Mouse (Mus musculus): ENCODE measurements around the gene Mcam. TPM values are rescaled to one million over a fixed set of nuclear protein-coding genes. Genes with fewer than 3 reads are reported as not detected.

Gene Mcam
- polyA plus RNA-seq, 1 experiment, result 57.0 TPM

GRCm38 (mm10) chr9:44132200-44132599 lies 2.1 kb upstream of the Mcam start:
- Histone ChIP-seq H3K4me3 (replicated peaks; ENCODE audit: insufficient read depth, low read depth, low read length) (no peak overlapping the region), H3K27me3 (ENCODE audit: control insufficient read depth, insufficient read depth, low read length) (no peaks in the 10 kb centered on the region), H3K27ac (ENCODE audit: insufficient read depth, low read length) (no peak overlapping the region), H3K4me1 (ENCODE audit: control insufficient read depth, insufficient read depth, low read length) (peaks cover 16% of the 10 kb centered on the region)
- DNase-seq, result peak in 1 of 2 experiments; percentile 13
- TF ChIP-seq POLR2A (IDR thresholded peaks at IDR 0.05; ENCODE audit: borderline replicate concordance, insufficient read depth, low read length) (no peak), CTCF (IDR thresholded peaks at IDR 0.05; ENCODE audit: borderline replicate concordance, insufficient read depth, low read depth, low read length) (no peak)
- WGBS, result 96% methylated on average over 5 of the region's 5 CpGs

- no peak overlapping the region for H3K4me3 ChIP-seq (replicated peaks; ENCODE audit: insufficient read depth, low read depth, low read length)
- 0 out of 2 replicates have a peak overlapping the region, but pooled peaks have one; percentile 76 for H3K27ac ChIP-seq (ENCODE audit: insufficient read depth, low read length)
- no peaks in the 10 kb centered on the region for H3K27me3 ChIP-seq (ENCODE audit: control insufficient read depth, insufficient read depth, low read length)
- DNase-seq, result peak; percentile 55 to 61
- TF ChIP-seq POLR2A (IDR thresholded peaks at IDR 0.05; ENCODE audit: borderline replicate concordance, insufficient read depth, low read length), result no peak
- no peak for TF ChIP-seq CTCF (IDR thresholded peaks at IDR 0.05; ENCODE audit: borderline replicate concordance, insufficient read depth, low read depth, low read length)
- WGBS, result 13% methylated on average over 2 of the region's 2 CpGs
- peaks cover 16% of the 10 kb centered on the region for H3K4me1 ChIP-seq (ENCODE audit: control insufficient read depth, insufficient read depth, low read length)
These were observed 982 bp upstream of the Mcam start for GRCm38 (mm10) chr9:44133287-44133686.

GRCm38 (mm10) chr9:44134851-44135730 lies 822 bp downstream of the Mcam start:
- no peaks in the 10 kb centered on the region for H3K27me3 ChIP-seq (ENCODE audit: control insufficient read depth, insufficient read depth, low read length)

GRCm38 (mm10) chr9:44135731-44136411 lies 1.6 kb downstream of the Mcam start:
- Histone ChIP-seq H3K27ac (ENCODE audit: insufficient read depth, low read length) (peak overlapping the region; percentile 18), H3K4me3 (replicated peaks; ENCODE audit: insufficient read depth, low read depth, low read length) (peak overlapping the region; percentile 62), H3K27me3 (ENCODE audit: control insufficient read depth, insufficient read depth, low read length) (no peaks in the 10 kb centered on the region), H3K4me1 (ENCODE audit: control insufficient read depth, insufficient read depth, low read length) (peaks cover 28% of the 10 kb centered on the region)
- 38% methylated on average over 7 of the region's 7 CpGs for WGBS
- peak; percentile 70 to 73 for DNase-seq
- TF ChIP-seq POLR2A (IDR thresholded peaks at IDR 0.05; ENCODE audit: borderline replicate concordance, insufficient read depth, low read length), result no peak
- TF ChIP-seq CTCF (IDR thresholded peaks at IDR 0.05; ENCODE audit: borderline replicate concordance, insufficient read depth, low read depth, low read length), result no peak

More at GRCm38 (mm10) chr9:44134851-44135730, 822 bp downstream of the Mcam start:
- H3K4me1 ChIP-seq (ENCODE audit: control insufficient read depth, insufficient read depth, low read length), result peaks cover 24% of the 10 kb centered on the region
- H3K27ac ChIP-seq (ENCODE audit: insufficient read depth, low read length), result peak overlapping the region; percentile 54
- under 1% methylated on average over 49 of the region's 49 CpGs for WGBS
- 0 out of 2 replicates have a peak, but pooled peaks have one; percentile 1 for TF ChIP-seq POLR2A (IDR thresholded peaks at IDR 0.05; ENCODE audit: borderline replicate concordance, insufficient read depth, low read length)
- TF ChIP-seq CTCF (IDR thresholded peaks at IDR 0.05; ENCODE audit: borderline replicate concordance, insufficient read depth, low read depth, low read length), result no peak
- peak overlapping the region; percentile 62 for H3K4me3 ChIP-seq (replicated peaks; ENCODE audit: insufficient read depth, low read depth, low read length)
- DNase-seq, result peak; percentile 72 to 81

- Histone ChIP-seq H3K27me3 (ENCODE audit: control insufficient read depth, insufficient read depth, low read length) (no peaks in the 10 kb centered on the region), H3K4me3 (replicated peaks; ENCODE audit: insufficient read depth, low read depth, low read length) (no peak overlapping the region), H3K27ac (ENCODE audit: insufficient read depth, low read length) (no peak overlapping the region), H3K4me1 (ENCODE audit: control insufficient read depth, insufficient read depth, low read length) (peaks cover 28% of the 10 kb centered on the region)
- no peak for DNase-seq
- WGBS, result 66% methylated on average over 4 of the region's 4 CpGs
- no peak for TF ChIP-seq POLR2A (IDR thresholded peaks at IDR 0.05; ENCODE audit: borderline replicate concordance, insufficient read depth, low read length)
- no peak for TF ChIP-seq CTCF (IDR thresholded peaks at IDR 0.05; ENCODE audit: borderline replicate concordance, insufficient read depth, low read depth, low read length)
These were observed 3.6 kb downstream of the Mcam start for GRCm38 (mm10) chr9:44137846-44138245.

- TF ChIP-seq CTCF (IDR thresholded peaks at IDR 0.05; ENCODE audit: borderline replicate concordance, insufficient read depth, low read depth, low read length) (no peak), POLR2A (IDR thresholded peaks at IDR 0.05; ENCODE audit: borderline replicate concordance, insufficient read depth, low read length) (no peak)
These were observed 7.7 kb downstream of the Mcam start for GRCm38 (mm10) chr9:44141951-44142350.

GRCm38 (mm10) chr9:44143421-44143820 lies 9.2 kb downstream of the Mcam start:
- H3K4me1 ChIP-seq (ENCODE audit: control insufficient read depth, insufficient read depth, low read length), result peaks cover 31% of the 10 kb centered on the region
- DNase-seq, result no peak
- H3K27me3 ChIP-seq (ENCODE audit: control insufficient read depth, insufficient read depth, low read length), result no peaks in the 10 kb centered on the region
- no peak overlapping the region for H3K4me3 ChIP-seq (replicated peaks; ENCODE audit: insufficient read depth, low read depth, low read length)
- TF ChIP-seq CTCF (IDR thresholded peaks at IDR 0.05; ENCODE audit: borderline replicate concordance, insufficient read depth, low read depth, low read length) (no peak), POLR2A (IDR thresholded peaks at IDR 0.05; ENCODE audit: borderline replicate concordance, insufficient read depth, low read length) (no peak)
- peak overlapping the region; percentile 15 for H3K27ac ChIP-seq (ENCODE audit: insufficient read depth, low read length)
- 38% methylated on average over 5 of the region's 5 CpGs for whole genome bisulfite sequencing

More at GRCm38 (mm10) chr9:44141951-44142350, 7.7 kb downstream of the Mcam start:
- H3K27me3 ChIP-seq (ENCODE audit: control insufficient read depth, insufficient read depth, low read length), result no peaks in the 10 kb centered on the region
- peaks cover 31% of the 10 kb centered on the region for H3K4me1 ChIP-seq (ENCODE audit: control insufficient read depth, insufficient read depth, low read length)
- H3K27ac ChIP-seq (ENCODE audit: insufficient read depth, low read length), result no peak overlapping the region
- H3K4me3 ChIP-seq (replicated peaks; ENCODE audit: insufficient read depth, low read depth, low read length), result no peak overlapping the region
- no peak for DNase-seq
- 62% methylated on average over 5 of the region's 5 CpGs for WGBS
